Mouse (Mus musculus) liver, embryonic 14.5 days (tissue): Measurements from ENCODE around the gene Oxtr.

Experiments used
- CTCF ChIP-seq: IDR thresholded peaks from 2 replicates; pipeline ENCODE4 v1.5.1; 2016; ENCODE audit warnings: antibody characterized with exemption, low read depth, control low read depth
- EP300 ChIP-seq: IDR thresholded peaks from 2 replicates; pipeline ENCODE4 v1.6.1; 2016; ENCODE audit warnings: antibody characterized with exemption, low read depth

DNA sequence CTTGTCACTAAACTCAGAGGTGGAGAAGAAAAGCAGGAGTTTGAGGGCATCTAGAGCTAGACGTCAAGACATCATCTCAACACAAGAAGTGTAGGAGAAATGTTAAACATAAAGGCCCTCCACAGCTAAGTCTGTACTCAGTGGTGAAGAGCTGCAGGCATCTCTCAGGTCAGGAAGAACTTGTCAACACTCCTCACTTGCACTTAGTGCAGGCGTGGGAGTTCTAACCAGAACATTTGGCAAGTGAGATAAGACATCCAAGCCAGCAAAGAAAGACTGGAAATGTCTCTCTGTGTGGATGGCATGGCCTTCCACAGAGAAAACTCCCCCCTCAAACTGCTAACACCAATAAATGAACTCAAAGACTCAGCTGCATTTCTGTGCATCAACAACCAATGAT lies 17.9 kb upstream of the Oxtr start:
- TF ChIP-seq CTCF (no peak), EP300 (no peak)
